Mouse (Mus musculus): ENCODE results near the gene Slc4a1ap.

DNA sequence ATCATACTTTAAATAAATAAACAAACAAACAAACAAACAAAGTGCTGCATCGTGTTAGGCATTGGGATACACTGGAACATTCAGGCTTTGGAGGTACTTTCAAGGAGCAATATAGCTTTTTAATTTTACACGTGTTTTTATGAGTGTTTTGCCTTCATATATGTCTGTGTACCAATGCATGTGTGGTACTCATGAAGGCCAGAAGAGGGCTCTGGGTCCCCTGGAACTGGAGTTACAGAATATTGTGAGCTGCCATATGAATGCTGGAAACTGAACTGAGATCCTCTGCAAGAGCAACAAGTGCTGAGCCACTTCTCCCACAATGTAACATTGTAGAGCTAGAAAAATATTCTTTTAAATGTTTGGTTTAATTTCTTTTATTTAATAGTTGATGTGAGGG, 8.4 kb downstream of the Slc4a1ap start:
- TF ChIP-seq POLR2A (IDR thresholded peaks at IDR 0.05; ENCODE audit: insufficient read depth, low read depth, low read length) (no peak), CTCF (IDR thresholded peaks at IDR 0.05; ENCODE audit: insufficient read depth, low read depth, low read length) (no peak)
